ENCODE assay signal across 28 mouse cellular contexts in the genomic region with DNA sequence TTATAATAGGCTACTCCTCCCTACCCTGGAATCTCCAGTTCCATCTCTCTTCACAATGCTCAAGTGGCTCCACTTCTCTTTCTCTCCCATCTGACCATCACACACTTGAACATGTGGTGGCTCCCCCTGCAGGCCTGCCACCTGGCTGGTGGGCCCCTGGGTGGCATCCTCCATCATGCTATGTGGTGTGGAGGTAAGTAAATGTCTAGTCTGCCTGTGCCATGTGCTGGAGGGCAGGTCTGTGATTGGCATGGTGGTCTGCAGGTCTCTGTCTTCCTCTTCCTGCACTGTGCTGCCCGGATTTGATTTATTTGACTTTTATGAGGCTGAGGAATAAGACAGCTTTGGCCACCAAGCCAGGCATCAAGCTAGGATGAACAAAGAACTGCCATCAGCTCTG.
"Had no signal": no experiment of that assay in that cellular context is flagged by ENCODE, and none has a peak within 500 bp of the region (broad histone marks: within the 10 kb centered on the region; RNA-seq: fewer than 3 reads in every experiment).

No protein-coding gene starts in this region.

- H3K27ac ChIP-seq: embryonic facial prominence, embryonic 10.5 days; embryonic facial prominence, embryonic 12.5 days; embryonic facial prominence, embryonic 13.5 days; embryonic facial prominence, embryonic 15.5 days; forebrain, embryonic 10.5 days; forebrain, embryonic 12.5 days; forebrain, embryonic 13.5 days; forebrain, embryonic 15.5 days; gastrocnemius, adult 2 months; heart, adult 2 months had no signal

- H3K4me3 ChIP-seq: embryonic facial prominence, embryonic 10.5 days; embryonic facial prominence, embryonic 12.5 days; embryonic facial prominence, embryonic 13.5 days; embryonic facial prominence, embryonic 15.5 days; erythroblast, embryonic 14.5 days; forebrain, embryonic 10.5 days; forebrain, embryonic 12.5 days; forebrain, embryonic 13.5 days; forebrain, embryonic 15.5 days; gastrocnemius, adult 2 months; heart, adult 2 months had no signal

- H3K9me3 ChIP-seq: embryonic facial prominence, embryonic 10.5 days; embryonic facial prominence, embryonic 12.5 days; embryonic facial prominence, embryonic 13.5 days; embryonic facial prominence, embryonic 15.5 days; forebrain, embryonic 10.5 days; forebrain, embryonic 12.5 days; forebrain, embryonic 13.5 days; forebrain, embryonic 15.5 days had no signal

- H3K4me1 ChIP-seq: embryonic facial prominence, embryonic 10.5 days; embryonic facial prominence, embryonic 12.5 days; embryonic facial prominence, embryonic 13.5 days; embryonic facial prominence, embryonic 15.5 days; forebrain, embryonic 10.5 days; forebrain, embryonic 12.5 days; forebrain, embryonic 13.5 days; forebrain, embryonic 15.5 days had no signal

- H3K36me3 ChIP-seq: embryonic facial prominence, embryonic 10.5 days; embryonic facial prominence, embryonic 12.5 days; embryonic facial prominence, embryonic 13.5 days; embryonic facial prominence, embryonic 15.5 days; forebrain, embryonic 10.5 days; forebrain, embryonic 12.5 days; forebrain, embryonic 15.5 days had no signal

- H3K27me3 ChIP-seq: embryonic facial prominence, embryonic 12.5 days; embryonic facial prominence, embryonic 13.5 days; embryonic facial prominence, embryonic 15.5 days; forebrain, embryonic 12.5 days; forebrain, embryonic 13.5 days; forebrain, embryonic 15.5 days had no signal

- ATAC-seq: forebrain, embryonic 13.5 days; forebrain, embryonic 14.5 days; forebrain, embryonic 15.5 days; forebrain, embryonic 16.5 days; forebrain, postnatal 0 days had no signal

- DNase-seq: cerebellum, adult 2 months; cerebellum, adult 8-10 months; cerebellum, adult 9-10 months; cerebellum, adult 9-11 months; cerebellum, postnatal 10 days; cerebellum, postnatal 14 days; cerebellum, postnatal 25 days; cerebellum, postnatal 36 days; embryo, embryonic 11 days; forebrain, postnatal 0 days; gastrocnemius, adult 2 months; gastrocnemius, postnatal 10 days; gastrocnemius, postnatal 14 days; gastrocnemius, postnatal 25 days; gastrocnemius, postnatal 36 days; heart, adult 18-20 months; heart, adult 2 months had no signal
